Mouse (Mus musculus) liver, postnatal 0 days (tissue): ENCODE data around the gene Ezr. TPM values are rescaled to one million over a fixed set of nuclear protein-coding genes. Genes with fewer than 3 reads are reported as not detected.

Experiments
- ATAC-seq: fragments of 200-750 bp; cut with Nextera tagmentation; 2 replicates; pipeline ENCODE4 v1.8.0; 2017; ENCODE audit warnings: mild to moderate bottlenecking, moderate library complexity
- DNase-seq: peaks from one replicate; pipeline ENCODE4 v3.0.0-alpha.2; 2016
- H3K27ac ChIP-seq: fragments of 300-500 bp; sonication (generic); 2 replicates; pipeline ENCODE4 v1.5.1; 2014; ENCODE audit warnings: antibody characterized with exemption, moderate library complexity, mild to moderate bottlenecking, low read depth
- H3K27me3 ChIP-seq: fragments of 300-500 bp; sonication (generic); 2 replicates; pipeline ENCODE4 v1.6.1; 2014; ENCODE audit warnings: low read length, control low read depth, mixed read lengths; ENCODE audit not compliant: insufficient read depth
- H3K36me3 ChIP-seq: fragments of 300-500 bp; sonication (generic); replicated peaks from 2 replicates; pipeline ENCODE4 v1.6.1; 2014; ENCODE audit warnings: mild to moderate bottlenecking, control low read depth, low read length, moderate library complexity, mixed read lengths; ENCODE audit not compliant: insufficient read depth
- H3K4me1 ChIP-seq: fragments of 300-500 bp; sonication (generic); 2 replicates; pipeline ENCODE4 v1.6.1; 2014; ENCODE audit warnings: antibody characterized with exemption, mild to moderate bottlenecking, control low read depth; ENCODE audit not compliant: insufficient read depth
- H3K4me2 ChIP-seq: fragments of 300-500 bp; sonication (generic); 2 replicates; pipeline ENCODE4 v1.6.1; 2014; ENCODE audit warnings: low read depth, mild to moderate bottlenecking, low read length, moderate library complexity, mixed read lengths
- H3K4me3 ChIP-seq: fragments of 300-500 bp; sonication (generic); 2 replicates; pipeline ENCODE4 v1.5.1; 2014; ENCODE audit warnings: low read depth, low read length
- H3K9ac ChIP-seq: fragments of 300-500 bp; sonication (generic); replicated peaks from 2 replicates; pipeline ENCODE4 v1.6.1; 2014; ENCODE audit warnings: mild to moderate bottlenecking, moderate library complexity
- H3K9me3 ChIP-seq: fragments of 300-500 bp; sonication (generic); 2 replicates; pipeline ENCODE4 v1.6.1; 2016; ENCODE audit warnings: mild to moderate bottlenecking, control low read depth, low read length, mixed read lengths
- CTCF ChIP-seq: sonication (generic); IDR thresholded peaks from 2 replicates; pipeline ENCODE4 v1.5.1; 2016; ENCODE audit warnings: antibody characterized with exemption, low read depth
- EP300 ChIP-seq: IDR thresholded peaks from 2 replicates; pipeline ENCODE4 v1.6.1; 2016; ENCODE audit warnings: antibody characterized with exemption, low read depth, mild to moderate bottlenecking
- WGBS: fragments of 180-500 bp; shearing (Covaris S2); extraction: QIAGEN DNeasy Blood & Tissue Kit; methylation state at CpG from one replicate; pipeline ENCODE4 v1.1.7; 2014; ENCODE audit not compliant: insufficient replicate concordance; 5-methylcytosine and 5-hydroxymethylcytosine counted together
- polyA plus RNA-seq: library from polyadenylated mRNA; unstranded; fragments of >200 nt; fragmentation: Nextera tagmentation; extraction: Ambion mirVana; gene quantifications from 2 replicates; pipeline ENCODE4 v1.2.1, GENCODE M21; 2015

The Ezr gene
- polyA plus RNA-seq, 1 experiment from 2014 or later, result 34.8 TPM

DNA sequence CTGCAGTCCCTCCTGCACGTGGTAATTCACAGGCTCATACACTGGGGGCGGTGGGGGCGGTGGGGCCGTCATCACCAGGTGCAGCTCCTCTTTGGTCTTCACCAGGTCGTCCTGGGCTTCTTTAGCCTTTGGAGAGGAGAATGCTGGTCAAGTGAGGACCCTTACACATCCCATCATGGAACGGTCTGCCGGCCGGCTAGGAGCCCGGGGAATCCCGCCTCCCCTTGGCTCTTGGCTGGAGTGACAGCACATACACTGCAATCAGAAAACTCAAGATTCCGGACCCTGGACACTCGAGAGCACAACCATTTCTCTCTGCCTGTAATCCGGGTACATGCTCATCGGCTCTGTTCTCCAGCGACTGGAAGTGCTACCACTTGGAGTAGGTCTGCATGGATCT, 42.8 kb downstream of the Ezr start:
- peak; percentile 10 for DNase-seq
- H3K27ac ChIP-seq, result no peak overlapping the region
- H3K4me1 ChIP-seq, result peaks cover 26% of the 10 kb centered on the region
- WGBS, result 90% methylated on average over 15 of the region's 15 CpGs
- H3K4me2 ChIP-seq, result no peak overlapping the region
- no peaks in the 10 kb centered on the region for H3K27me3 ChIP-seq
- ATAC-seq, result no peak
- no peak overlapping the region for H3K9ac ChIP-seq
- H3K36me3 ChIP-seq, result peaks cover 47% of the 10 kb centered on the region
- H3K9me3 ChIP-seq, result no peaks in the 10 kb centered on the region
- H3K4me3 ChIP-seq, result no peak overlapping the region
- no peak for TF ChIP-seq EP300
- no peak for TF ChIP-seq CTCF

DNA sequence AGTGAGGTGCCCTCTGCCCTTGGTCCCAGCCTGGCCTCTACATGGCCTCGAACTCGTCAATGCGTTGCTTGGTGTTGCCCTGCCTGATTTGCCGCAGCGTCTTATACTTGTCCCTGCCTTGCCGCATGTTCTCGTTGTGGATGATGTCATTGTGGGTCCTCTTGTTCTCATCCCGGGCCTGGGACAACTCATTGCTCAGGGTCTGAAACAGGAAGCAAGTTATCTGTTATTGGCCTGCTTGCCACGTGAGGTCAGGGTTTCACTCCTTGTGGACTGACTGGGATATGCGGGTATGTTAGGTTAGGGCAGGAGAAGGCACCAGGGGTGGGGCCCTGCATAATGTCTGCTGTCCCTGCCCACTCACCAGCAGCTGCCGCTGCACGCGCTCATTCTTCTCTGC, 43.3 kb downstream of the Ezr start:
- WGBS, result 82% methylated on average over 13 of the region's 13 CpGs
- DNase-seq (no peak), ATAC-seq (no peak)
- peaks cover 43% of the 10 kb centered on the region for H3K36me3 ChIP-seq
- H3K27ac ChIP-seq, result no peak overlapping the region
- no peak overlapping the region for H3K9ac ChIP-seq
- H3K4me1 ChIP-seq, result peaks cover 22% of the 10 kb centered on the region
- no peaks in the 10 kb centered on the region for H3K9me3 ChIP-seq
- no peak overlapping the region for H3K4me3 ChIP-seq
- no peak overlapping the region for H3K4me2 ChIP-seq
- TF ChIP-seq CTCF (0 out of 2 replicates have a peak, but pooled peaks have one; percentile 15), EP300 (no peak)
- no peaks in the 10 kb centered on the region for H3K27me3 ChIP-seq

DNA sequence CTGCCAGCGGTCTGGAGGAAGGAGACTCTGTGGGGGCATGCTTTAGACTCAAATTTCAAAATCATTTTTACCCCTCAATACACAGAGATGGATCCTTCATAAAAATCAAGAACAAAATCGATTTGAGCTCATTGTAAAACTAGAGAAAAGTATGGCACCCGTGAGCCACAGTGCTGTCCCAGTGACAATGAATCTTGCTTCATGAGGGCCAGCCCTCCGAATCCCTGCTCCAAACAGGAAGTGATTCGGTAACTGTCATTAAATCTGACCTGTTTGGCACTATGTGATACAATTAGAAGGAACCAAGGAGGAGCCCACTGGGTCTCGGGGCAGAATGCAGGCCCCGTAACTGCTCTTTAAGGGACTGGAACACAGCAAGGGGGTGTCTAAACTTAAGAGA, 43.7 kb downstream of the Ezr start:
- Histone ChIP-seq H3K27me3 (no peaks in the 10 kb centered on the region), H3K36me3 (peaks cover 43% of the 10 kb centered on the region), H3K4me1 (peaks cover 19% of the 10 kb centered on the region), H3K9me3 (no peaks in the 10 kb centered on the region), H3K9ac (no peak overlapping the region), H3K27ac (no peak overlapping the region), H3K4me3 (no peak overlapping the region), H3K4me2 (no peak overlapping the region)
- WGBS, result 77% methylated on average over 7 of the region's 7 CpGs
- DNase-seq (no peak), ATAC-seq (no peak)
- TF ChIP-seq EP300 (no peak), CTCF (no peak)

DNA sequence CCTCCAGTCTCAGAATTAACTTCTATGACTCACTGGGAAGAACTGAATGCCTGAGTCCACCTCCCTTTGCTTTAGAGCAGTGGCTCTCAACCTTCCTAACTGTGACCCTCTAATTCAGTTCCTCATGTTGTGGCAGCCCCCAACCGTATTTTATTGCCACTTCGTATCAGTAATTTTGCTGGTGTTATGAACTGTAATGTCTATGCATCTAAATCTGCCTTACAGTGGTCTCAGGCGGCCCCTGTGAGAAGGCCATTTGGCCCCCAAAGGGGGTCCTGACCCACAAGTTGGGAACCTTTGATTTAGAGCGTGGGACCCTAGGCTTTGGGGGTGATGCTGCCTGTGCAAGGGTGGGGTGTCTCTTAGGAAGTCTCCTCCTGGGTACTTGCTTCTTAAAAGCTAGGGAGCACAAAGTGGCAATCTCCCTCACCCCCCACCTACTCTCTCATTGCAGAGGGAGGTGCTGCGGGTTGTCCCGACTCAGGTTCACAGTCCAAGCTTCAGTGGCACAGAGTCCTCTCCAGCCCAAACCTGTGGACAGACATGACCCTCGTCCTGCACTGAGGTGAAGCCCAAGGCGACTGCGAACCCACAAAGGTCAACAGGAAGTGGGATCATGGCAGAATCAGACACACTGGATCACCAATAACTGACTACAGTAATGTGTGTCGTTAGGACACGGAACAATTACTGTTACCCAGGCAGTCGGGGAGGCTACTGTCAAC, 45.1 kb downstream of the Ezr start:
- peaks cover 38% of the 10 kb centered on the region for H3K36me3 ChIP-seq
- no peak overlapping the region for H3K4me2 ChIP-seq
- H3K27me3 ChIP-seq, result no peaks in the 10 kb centered on the region
- H3K27ac ChIP-seq, result no peak overlapping the region
- WGBS, result 75% methylated on average over 12 of the region's 12 CpGs
- H3K4me3 ChIP-seq, result no peak overlapping the region
- TF ChIP-seq EP300 (no peak), CTCF (no peak)
- no peak overlapping the region for H3K9ac ChIP-seq
- H3K4me1 ChIP-seq, result peaks cover 10% of the 10 kb centered on the region
- DNase-seq, result peak; percentile 16
- no peaks in the 10 kb centered on the region for H3K9me3 ChIP-seq
- peak; percentile 43 for ATAC-seq

DNA sequence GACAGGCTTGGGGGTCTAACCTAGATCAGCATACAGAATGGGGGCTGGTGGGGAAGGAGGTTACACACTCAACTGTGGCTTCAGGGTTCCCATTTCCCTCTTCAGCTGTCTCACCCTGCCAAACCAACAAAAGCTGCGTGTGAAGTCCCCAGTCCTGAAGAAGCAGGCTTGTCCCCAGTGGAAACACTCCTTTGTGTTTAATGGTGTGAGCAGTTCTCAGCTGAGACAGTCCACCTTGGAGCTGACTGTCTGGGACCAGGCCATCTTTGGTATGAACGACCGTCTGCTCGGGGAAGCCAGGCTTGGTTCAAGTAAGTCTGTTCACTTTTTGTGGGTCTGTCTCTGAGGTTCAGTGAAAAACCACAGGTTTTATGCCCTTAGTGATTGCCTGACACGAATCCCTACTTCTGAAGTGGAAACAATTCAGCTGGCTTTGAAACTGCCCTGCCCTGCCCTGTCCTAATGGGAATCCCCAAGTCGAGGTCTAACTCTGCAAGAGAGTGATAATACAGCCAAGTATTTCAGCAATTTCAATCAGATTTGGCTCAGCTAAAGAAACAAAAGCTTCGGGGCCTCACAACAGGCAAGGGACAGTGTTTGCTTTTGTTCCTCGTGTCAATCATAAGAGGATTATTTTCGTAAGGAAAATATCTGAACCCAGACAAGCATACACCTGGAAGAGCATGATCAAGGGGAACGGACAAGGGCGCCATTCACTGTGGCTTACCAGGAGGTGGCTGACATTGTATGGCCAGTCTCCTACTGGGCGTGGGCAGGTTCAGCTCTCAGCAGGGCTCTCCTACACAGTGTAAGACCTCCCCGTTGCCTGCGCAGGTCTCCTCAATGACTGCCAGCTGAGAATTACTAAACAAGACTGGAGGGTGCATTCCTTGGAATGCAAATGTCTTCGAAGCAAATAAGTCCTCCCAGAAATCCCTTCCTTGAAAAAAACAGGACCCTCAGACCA, 46.0 kb downstream of the Ezr start:
- Histone ChIP-seq H3K36me3 (peaks cover 33% of the 10 kb centered on the region), H3K9me3 (no peaks in the 10 kb centered on the region), H3K4me3 (no peak overlapping the region), H3K4me2 (no peak overlapping the region), H3K27me3 (no peaks in the 10 kb centered on the region), H3K9ac (no peak overlapping the region), H3K27ac (no peak overlapping the region), H3K4me1 (peaks cover 2% of the 10 kb centered on the region; the same call in 1 of the 2 replicates)
- TF ChIP-seq CTCF (no peak), EP300 (no peak)
- WGBS, result 66% methylated on average over 15 of the region's 15 CpGs
- DNase-seq (peak; percentile 11), ATAC-seq (no peak)
